Mouse (Mus musculus): ENCODE measurements around the gene Opcml. TPM values are rescaled to one million over a fixed set of nuclear protein-coding genes. Genes with fewer than 3 reads are reported as not detected.

The Opcml gene
- total RNA-seq, 2 experiments from 2014 or later: 1.6 to 1.9 TPM

Small RNAs within 50 kb of the gene (microRNA-seq; reads per million reads assigned to microRNA genes)
- not detected for gene Gm44316
